Mouse (Mus musculus) ES-E14 (cell line): Measurements from ENCODE around the gene Nxpe3.

Source experiments
- MAFK ChIP-seq: IDR thresholded peaks from 2 replicates; pipeline ENCODE4 v1.6.1; 2014; ENCODE audit warnings: mild to moderate bottlenecking, low read depth, low read length, inconsistent platforms; ENCODE audit not compliant: insufficient read depth
- ZNF384 ChIP-seq: IDR thresholded peaks from 2 replicates; pipeline ENCODE4 v1.6.1; 2012; ENCODE audit warnings: low read depth, low read length, inconsistent platforms

- TF ChIP-seq ZNF384 (no peak), MAFK (no peak)
These were observed 87.6 kb downstream of the Nxpe3 start for GRCm38 (mm10) chr16:55807505-55807932.
